Mouse (Mus musculus) left cerebral cortex, postnatal 36 days (tissue): ENCODE measurements around the gene Dnm2. TPM values are rescaled to one million over a fixed set of nuclear protein-coding genes. Genes with fewer than 3 reads are reported as not detected.
"Not testable (repeated sequence)": the region's sequence is repeated elsewhere in the genome, so short reads cannot be mapped to it uniquely, and the experiment has no call there.

Experiments
- DNase-seq, 2 experiments: peaks; one replicate each; pipeline ENCODE4 v3.0.0; 2021 to 2022; ENCODE audit warnings: low spot score in 2 of 2, mixed read lengths in 1 of 2
- intact Hi-C: fragments of 180-260 bp; cut with DNase I; formaldehyde crosslinking; loops from one replicate; pipeline ENCODE4 v1.15.1; 2025
- total RNA-seq, 2 experiments: library from RNA; stranded (reverse); gene quantifications; 2 replicates each; pipeline ENCODE4 v1.2.3; 2021

The Dnm2 gene
- total RNA-seq, 2 experiments from 2014 or later, result 48.1 to 71.8 TPM

- intact Hi-C loops, result no loop called here
- no peak for DNase-seq
Measured at GRCm38 (mm10) chr9:21526634-21526944, 101.9 kb downstream of the Dnm2 start.

DNA sequence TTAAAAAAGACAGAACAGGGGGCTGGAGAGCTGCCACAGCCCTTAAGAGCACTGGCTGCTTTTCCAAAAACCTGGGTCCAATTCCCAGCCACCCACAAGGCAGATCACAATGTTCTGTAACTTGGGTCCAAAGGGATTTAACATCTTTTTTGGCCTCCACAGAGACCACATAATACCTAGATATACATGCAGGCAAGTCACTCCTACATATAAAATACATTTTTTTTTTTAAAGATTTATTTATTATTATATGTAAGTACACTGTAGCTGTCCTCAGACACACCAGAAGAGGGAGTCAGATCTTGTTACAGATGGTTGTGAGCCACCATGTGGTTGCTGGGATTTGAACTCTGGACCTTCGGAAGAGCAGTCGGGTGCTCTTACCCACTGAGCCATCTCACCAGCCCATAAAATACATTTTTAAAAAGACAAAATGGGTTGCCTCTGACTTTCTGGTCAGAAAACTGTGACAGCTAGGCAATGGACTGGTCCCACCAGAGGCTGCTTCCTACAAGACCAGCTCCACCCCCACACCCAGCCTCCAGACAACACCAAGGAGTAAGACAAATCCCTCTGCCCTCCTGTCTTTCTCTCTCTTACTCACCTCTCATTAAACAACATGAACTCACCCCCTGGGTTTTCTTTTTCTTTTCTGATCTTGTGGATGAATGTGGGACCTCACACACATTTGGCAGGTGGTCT is 102.5 kb downstream of the Dnm2 start:
- intact Hi-C loops, result no loop called here
- no peak for DNase-seq

- intact Hi-C loops, result no loop called here
Measured at GRCm38 (mm10) chr9:21527917-21528324, 103.2 kb downstream of the Dnm2 start.

GRCm38 (mm10) chr9:21536501-21536900 is 111.8 kb downstream of the Dnm2 start:
- intact Hi-C loops, result no loop called here

More at GRCm38 (mm10) chr9:21527917-21528324, 103.2 kb downstream of the Dnm2 start:
- DNase-seq, result no peak

DNA sequence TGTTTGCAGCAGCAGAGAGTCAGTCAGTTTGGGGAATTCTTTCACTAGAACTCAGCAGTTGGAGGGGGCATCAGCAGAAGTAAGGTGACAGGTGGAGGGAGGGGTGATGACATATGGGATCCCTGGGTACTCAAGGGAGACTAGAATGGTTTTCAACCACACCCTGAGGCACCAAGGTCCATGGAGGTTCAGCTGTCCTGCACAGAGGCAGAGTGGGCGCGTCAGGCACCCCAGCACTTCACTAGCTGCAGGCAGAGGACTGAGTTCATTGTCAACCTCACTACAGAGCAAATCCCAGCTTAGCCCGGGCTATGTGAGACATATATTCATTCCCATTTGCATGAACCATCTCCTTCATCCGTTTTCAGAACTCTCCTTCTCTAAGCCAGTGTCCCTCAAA is 112.3 kb downstream of the Dnm2 start:
- intact Hi-C loops, result no loop called here
- DNase-seq, result no peak

More at GRCm38 (mm10) chr9:21536501-21536900, 111.8 kb downstream of the Dnm2 start:
- no peak for DNase-seq

DNA sequence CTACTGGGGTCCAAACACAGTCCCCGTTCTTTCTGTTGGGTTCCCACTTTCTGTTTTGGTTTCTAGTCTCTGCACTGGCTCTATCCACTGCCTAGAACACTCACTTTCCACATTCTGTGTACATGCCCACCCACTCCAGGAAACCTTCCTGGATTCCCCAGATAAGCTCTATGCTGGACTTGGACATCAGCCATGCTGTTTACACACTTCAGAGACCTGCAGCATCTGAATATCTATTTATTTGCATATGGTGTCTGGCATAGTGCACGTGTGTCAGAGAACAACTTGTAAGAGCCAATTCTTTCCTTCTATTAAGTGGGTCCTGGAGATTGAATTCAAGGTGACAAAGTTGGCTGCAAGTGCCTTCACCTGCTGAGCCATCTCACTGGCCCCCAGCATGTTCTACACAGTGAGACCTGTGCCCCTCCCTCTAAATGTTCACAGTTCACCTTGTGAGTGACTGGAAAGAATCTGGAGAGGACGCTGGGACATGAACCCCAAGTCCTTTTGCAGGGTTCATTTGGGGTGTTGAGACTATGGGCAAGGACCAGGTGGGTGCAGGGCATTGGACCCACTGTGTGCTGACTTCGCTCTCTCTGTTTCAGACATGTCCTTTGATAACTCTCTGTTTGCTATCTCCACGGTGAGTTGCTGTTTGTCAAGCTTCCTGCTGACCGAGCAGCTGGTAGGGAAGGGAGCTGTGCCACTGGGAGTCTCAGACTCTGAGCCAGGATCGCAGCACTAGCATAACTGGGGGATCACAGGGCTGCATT is 115.5 kb downstream of the Dnm2 start:
- intact Hi-C loops, result no loop called here
- no peak for DNase-seq

- DNase-seq, intact Hi-C loops: not testable (repeated sequence)
Measured at GRCm38 (mm10) chr9:21542001-21542400, 117.3 kb downstream of the Dnm2 start.

DNA sequence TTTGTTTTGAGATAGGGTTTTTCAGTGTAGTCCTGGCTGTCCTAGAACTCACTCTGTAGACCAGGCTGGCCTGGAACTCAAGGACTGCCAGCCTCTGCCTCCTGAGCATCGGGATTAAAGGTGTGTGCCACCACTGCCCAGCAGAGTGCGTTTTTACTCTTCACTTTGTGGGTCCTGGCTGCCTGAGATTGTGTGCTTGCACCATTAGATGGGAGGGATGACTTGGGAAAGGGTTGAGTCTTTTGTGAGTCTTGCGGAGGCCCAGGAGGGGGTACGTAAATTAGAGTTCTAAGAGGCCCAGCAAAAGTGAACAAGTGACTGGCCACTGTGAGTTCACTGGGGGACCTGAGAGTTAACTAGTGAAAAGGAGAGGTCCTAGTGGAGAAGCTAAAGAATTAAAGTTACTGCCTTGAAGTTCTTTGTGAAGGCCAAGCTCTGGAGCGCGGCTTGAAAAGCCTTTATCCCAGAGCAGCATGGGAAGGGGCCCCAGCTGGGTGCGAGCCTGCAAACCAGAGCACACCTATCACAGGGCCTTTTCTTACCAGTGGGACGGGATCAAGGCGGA is 120.7 kb downstream of the Dnm2 start:
- no peak for DNase-seq
- intact Hi-C loops, result loop anchor here (5.0 kb wide), 1 partner anchor 33 kb away; the partner anchor contains the start of gene Tmed1

- peak; percentile 98 to 99 for DNase-seq
- intact Hi-C loops, result loop anchor here (1.0 to 5.0 kb wide), 2 partner anchors 34 to 46 kb away; partner anchors contain the start of genes Timm29, Tmed1 and Yipf2
Measured at GRCm38 (mm10) chr9:21545916-21546788, 121.4 kb downstream of the Dnm2 start.

DNA sequence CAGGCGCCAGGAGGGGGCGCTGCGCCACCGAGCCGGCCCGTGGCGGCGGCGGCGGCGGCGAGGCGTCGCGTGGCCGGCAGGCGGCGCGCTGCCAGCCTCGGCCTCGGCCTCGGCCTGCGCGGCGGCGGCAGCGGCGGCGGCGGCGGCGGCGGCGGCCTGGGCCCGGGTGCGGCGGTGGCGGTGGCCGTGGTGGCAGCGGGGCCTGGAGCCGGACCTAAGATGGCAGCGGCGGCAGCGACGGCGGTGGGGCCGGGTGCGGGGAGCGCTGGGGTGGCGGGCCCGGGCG is 122.0 kb downstream of the Dnm2 start, which contains the start of gene Carm1:
Gene Carm1 (plus strand): TSS at position 106 of the 286 bp plus-strand sequence.
- DNase-seq, result no peak
- intact Hi-C loops, result loop anchor here (1.0 to 5.0 kb wide), 2 partner anchors 34 to 46 kb away; partner anchors contain the start of genes Timm29, Tmed1 and Yipf2

DNA sequence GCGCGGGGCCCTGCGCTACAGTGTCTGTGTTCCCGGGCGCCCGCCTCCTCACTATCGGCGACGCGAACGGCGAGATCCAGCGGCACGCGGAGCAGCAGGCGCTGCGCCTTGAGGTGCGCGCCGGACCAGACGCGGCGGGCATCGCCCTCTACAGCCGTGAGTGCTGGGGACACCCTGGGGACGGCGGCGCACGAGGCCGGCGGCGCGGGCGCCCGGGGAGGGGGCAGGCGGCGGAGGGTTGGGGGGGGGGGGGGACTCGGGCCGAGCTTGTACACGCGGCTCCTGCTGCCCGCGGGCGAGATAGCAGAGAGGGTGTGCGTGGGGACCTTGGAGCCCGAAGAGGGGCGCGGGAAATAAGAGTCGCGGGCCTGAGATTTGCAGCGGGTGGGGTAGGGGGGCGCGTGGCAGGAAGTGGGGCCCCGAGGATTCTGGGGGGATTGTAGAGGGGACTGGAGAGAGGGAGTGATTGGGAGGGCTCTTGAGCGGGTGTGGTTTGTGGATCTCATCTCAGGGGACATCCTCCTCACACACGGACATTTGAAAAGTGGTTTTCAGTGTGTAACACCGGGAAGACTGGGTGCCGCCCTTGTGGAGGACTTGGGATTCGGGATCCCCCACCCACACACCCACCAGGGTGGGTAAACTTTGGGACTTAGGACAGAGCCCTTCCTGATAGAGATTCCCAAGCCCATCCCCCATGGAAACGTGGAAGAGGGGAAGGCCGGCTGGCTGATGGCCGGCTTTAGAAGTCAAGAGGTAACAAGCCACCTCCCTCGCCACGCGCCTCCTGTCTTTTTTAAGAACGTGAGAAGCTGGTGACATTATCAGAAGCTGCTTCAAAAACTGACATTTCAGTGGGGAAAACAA is 122.6 kb downstream of the Dnm2 start:
- DNase-seq, result peak; percentile 61 to 70
- intact Hi-C loops, result loop anchor here (5.0 kb wide), 1 partner anchor 35 kb away; the partner anchor contains the start of gene Tmed1

DNA sequence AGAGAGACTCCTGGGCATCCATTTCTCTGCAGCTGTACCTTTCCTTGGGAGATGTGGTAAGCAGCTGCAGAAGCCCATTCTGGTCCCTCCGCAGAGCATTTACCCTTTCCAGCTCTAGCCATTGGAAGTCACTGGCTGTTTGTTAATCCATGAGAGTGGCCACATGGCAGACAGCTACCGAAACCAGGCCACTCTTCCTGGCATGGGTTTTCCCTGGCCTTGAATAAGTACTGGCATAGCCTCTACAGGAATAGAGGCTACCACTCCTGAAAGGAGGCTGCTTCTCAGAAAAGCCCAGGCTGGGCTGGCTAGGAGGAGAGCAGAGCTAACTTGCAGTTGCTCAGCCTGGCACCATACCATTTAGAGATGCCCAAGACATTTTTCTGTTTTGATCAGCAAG is 126.3 kb downstream of the Dnm2 start:
- intact Hi-C loops, result no loop called here
- DNase-seq, result no peak

- intact Hi-C loops, result no loop called here
- DNase-seq, result no peak
Measured at GRCm38 (mm10) chr9:21553607-21554273, 129.0 kb downstream of the Dnm2 start.

DNA sequence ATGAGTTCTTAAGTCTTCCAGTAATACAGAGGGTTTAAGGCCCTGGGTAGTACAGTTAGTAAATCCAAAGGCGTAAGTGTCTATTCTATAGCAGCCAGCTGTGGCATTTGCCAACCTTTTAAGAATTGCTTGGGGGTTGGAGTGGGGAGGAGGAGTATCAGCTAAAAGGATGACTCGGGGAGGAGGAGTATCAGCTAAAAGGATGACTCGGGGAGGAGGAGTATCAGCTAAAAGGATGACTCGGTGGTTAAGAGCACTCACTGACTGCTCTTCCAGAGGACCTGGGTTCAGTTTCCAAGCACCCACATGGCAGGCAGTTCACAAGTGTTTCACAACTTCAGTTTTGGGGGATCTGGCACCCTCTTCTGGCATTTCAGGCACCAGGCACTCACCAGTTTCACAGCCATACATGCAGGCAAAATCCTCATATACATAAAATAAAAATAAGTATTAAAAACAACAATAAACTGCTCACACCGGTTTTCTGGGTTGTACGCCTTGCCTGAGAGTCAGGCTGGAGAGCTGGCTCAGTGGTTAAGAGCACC is 130.6 kb downstream of the Dnm2 start:
- intact Hi-C loops, result no loop called here
- no peak for DNase-seq

GRCm38 (mm10) chr9:21556996-21557395 is 132.3 kb downstream of the Dnm2 start:
- no peak for DNase-seq
- intact Hi-C loops, result no loop called here
